8 mouse cellular contexts compared by ENCODE assay signal in genomic region chr13:107676310-107677090, GRCm38 (mm10).
DNase-seq lines count a peak whose midpoint lies in the region; ATAC-seq and TF ChIP-seq lines count a peak whose summit lies in the region.

No protein-coding gene starts in this region.

- H3K4me3 ChIP-seq in MEL (ENCODE audit: control insufficient read depth in 1 of 2, insufficient read depth in 1 of 2, low read depth in 2 of 2, low read length in 2 of 2): no peak overlapping the region
- H3K4me3 ChIP-seq in kidney, adult 2 months (ENCODE audit: insufficient read depth, low read depth, low read length): no peak overlapping the region
- no peak overlapping the region for H3K4me3 ChIP-seq in lung, embryonic 14.5 days (ENCODE audit: low read depth, low read length)
- H3K4me3 ChIP-seq in stomach, embryonic 15.5 days (replicated peaks): no peak overlapping the region

- H3K36me3 ChIP-seq in MEL (ENCODE audit: control insufficient read depth in 1 of 2, insufficient read depth in 2 of 2, low read length in 2 of 2): no peaks in the 10 kb centered on the region; a peak in 1 of 4 replicates
- H3K36me3 ChIP-seq in kidney, adult 2 months (ENCODE audit: control insufficient read depth, insufficient read depth, low read length): no peaks in the 10 kb centered on the region
- H3K36me3 ChIP-seq in lung, embryonic 14.5 days (ENCODE audit: insufficient read depth): no peaks in the 10 kb centered on the region
- no peaks in the 10 kb centered on the region for H3K36me3 ChIP-seq in stomach, embryonic 15.5 days

- WGBS in kidney, adult 2 months: 18% methylated on average over 9 of the region's 9 CpGs
- 2% methylated on average over 9 of the region's 9 CpGs for WGBS in lung, embryonic 14.5 days
- WGBS in stomach, embryonic 15.5 days: 12% methylated on average over 9 of the region's 9 CpGs

- H3K9me3 ChIP-seq in MEL (replicated peaks; ENCODE audit: insufficient read depth, low read length): no peaks in the 10 kb centered on the region
- no peaks in the 10 kb centered on the region for H3K9me3 ChIP-seq in lung, embryonic 14.5 days (ENCODE audit: low read depth, low read length)
- no peaks in the 10 kb centered on the region for H3K9me3 ChIP-seq in stomach, embryonic 15.5 days

- peak; percentile 9 for DNase-seq in MEL (ENCODE audit: low read depth, low spot score)
- peak; percentile 49 for DNase-seq in embryo, embryonic 11 days
- peak; percentile 73 to 87 for DNase-seq in heart, adult 9 months (ENCODE audit: low spot score in 2 of 2)
- DNase-seq in kidney, adult 2 months: peak; percentile 76
- DNase-seq in lung, embryonic 14.5 days: peak; percentile 89
- DNase-seq in thymus, postnatal 36 days: no peak

- peak; percentile 93 for ATAC-seq in lung, embryonic 14.5 days (ENCODE audit: insufficient read depth)
- peak; percentile 74 for ATAC-seq in stomach, embryonic 15.5 days (ENCODE audit: insufficient read depth, low FRiP score, low read depth)
- ATAC-seq in inflammation-experienced regulatory T-cells, adult 6 months: no peak

- TF ChIP-seq CTCF in MEL (IDR thresholded peaks at IDR 0.05 in 2 of 3, conservative IDR thresholded peaks at IDR 0.05 in 1 of 3; ENCODE audit: control insufficient read depth in 1 of 3, insufficient read depth in 1 of 3, low read depth in 2 of 3, low read length in 3 of 3, poor library complexity in 1 of 3, severe bottlenecking in 1 of 3): no peak
- TF ChIP-seq CTCF in kidney, adult 2 months (conservative IDR thresholded peaks at IDR 0.05; ENCODE audit: insufficient read depth, insufficient read length, low read depth, low read length): no peak
- no peak for TF ChIP-seq CTCF in lung, embryonic 14.5 days (IDR thresholded peaks at IDR 0.05; ENCODE audit: low read depth)

- no peak for TF ChIP-seq POLR2A in MEL (IDR thresholded peaks at IDR 0.05; ENCODE audit: control insufficient read depth in 1 of 2, insufficient read depth in 1 of 2, low read depth in 1 of 2, low read length in 2 of 2, poor library complexity in 1 of 2)
- TF ChIP-seq POLR2A in kidney, adult 2 months (IDR thresholded peaks at IDR 0.05; ENCODE audit: low read depth, low read length): no peak

- H3K27ac ChIP-seq in MEL (ENCODE audit: control insufficient read depth, low read depth, low read length): no peak overlapping the region
- peak overlapping the region; percentile 61 for H3K27ac ChIP-seq in kidney, adult 2 months (ENCODE audit: insufficient read depth, low read depth, low read length)
- peak overlapping the region; percentile 96 for H3K27ac ChIP-seq in lung, embryonic 14.5 days (ENCODE audit: low read depth)
- H3K27ac ChIP-seq in stomach, embryonic 15.5 days: peak overlapping the region; percentile 83

- H3K9ac ChIP-seq in MEL (ENCODE audit: control insufficient read depth, low read depth, low read length, poor library complexity, severe bottlenecking): no peak overlapping the region
- H3K9ac ChIP-seq in lung, embryonic 14.5 days: no peak overlapping the region
- no peak overlapping the region for H3K9ac ChIP-seq in stomach, embryonic 15.5 days

- no peak for TF ChIP-seq EP300 in MEL (IDR thresholded peaks at IDR 0.05; ENCODE audit: low read depth in 1 of 2, low read length in 2 of 2)

- H3K27me3 ChIP-seq in MEL (ENCODE audit: control insufficient read depth in 1 of 2, insufficient read depth in 2 of 2, low read length in 2 of 2): no peaks in the 10 kb centered on the region; a peak in 1 of 4 replicates
- H3K27me3 ChIP-seq in kidney, adult 2 months (replicated peaks; ENCODE audit: control insufficient read depth, insufficient read depth, low read length): no peaks in the 10 kb centered on the region
- H3K27me3 ChIP-seq in lung, embryonic 14.5 days (ENCODE audit: insufficient read depth, low read length): no peaks in the 10 kb centered on the region
- H3K27me3 ChIP-seq in stomach, embryonic 15.5 days (replicated peaks): no peaks in the 10 kb centered on the region

- no peaks in the 10 kb centered on the region for H3K79me2 ChIP-seq in MEL (ENCODE audit: control insufficient read depth, insufficient read depth, low read length, poor library complexity)

- TF ChIP-seq RAD21 in MEL (IDR thresholded peaks at IDR 0.05; ENCODE audit: low read depth, low read length): no peak

- no peaks in the 10 kb centered on the region; a peak in 1 of 4 replicates for H3K4me1 ChIP-seq in MEL (ENCODE audit: control insufficient read depth in 1 of 2, insufficient read depth in 2 of 2, low read length in 2 of 2)
- peaks cover 4% of the 10 kb centered on the region; the same call in 1 of the 2 replicates for H3K4me1 ChIP-seq in kidney, adult 2 months (ENCODE audit: control insufficient read depth, insufficient read depth, low read length)
- peaks cover 18% of the 10 kb centered on the region for H3K4me1 ChIP-seq in lung, embryonic 14.5 days (ENCODE audit: insufficient read depth)
- peaks cover 17% of the 10 kb centered on the region for H3K4me1 ChIP-seq in stomach, embryonic 15.5 days

- peak overlapping the region; percentile 38 for H3K4me2 ChIP-seq in lung, embryonic 14.5 days
- H3K4me2 ChIP-seq in stomach, embryonic 15.5 days: peak overlapping the region; percentile 32; the same call in 1 of the 2 replicates

TF ChIP-seq in MEL, 35 proteins besides CTCF, POLR2A, EP300 and RAD21:
- TF ChIP-seq SMC3 (IDR thresholded peaks at IDR 0.05; ENCODE audit: low read depth, low read length) (no peak), ELF1 (IDR thresholded peaks at IDR 0.05; ENCODE audit: low read depth, low read length) (no peak)

Comparison
In these comparisons a context has a peak if more than half of its experiments do, and no peak if none do; other contexts are left out.
1. DNase-seq: peak in MEL (single experiment), embryo, embryonic 11 days (single experiment), heart, adult 9 months (2 of 2), kidney, adult 2 months (single experiment) and lung, embryonic 14.5 days (single experiment); none in thymus, postnatal 36 days (0 of 2).